ENCODE assay signal across 11 mouse cellular contexts in the genomic region with DNA sequence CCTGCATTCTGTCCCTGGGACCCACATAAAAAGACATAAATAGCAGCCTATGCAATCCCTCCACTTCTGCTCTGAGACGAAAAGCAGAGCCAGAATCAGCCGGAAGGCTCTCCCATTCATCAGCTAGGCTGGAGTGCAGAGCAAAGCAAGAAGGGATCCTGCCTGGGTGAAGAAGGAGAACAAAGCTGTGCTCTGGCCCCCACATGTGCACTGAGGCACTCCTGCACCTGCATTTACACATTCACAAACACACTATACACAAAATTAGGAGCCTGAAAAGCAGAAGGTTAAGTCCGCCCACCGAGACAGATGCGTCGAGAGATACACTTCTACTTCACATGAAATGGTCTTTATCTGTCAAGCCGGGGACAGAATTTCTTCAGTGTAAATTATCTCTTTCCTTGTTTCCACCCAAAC. TPM values are rescaled to one million over a fixed set of nuclear protein-coding genes. Genes with fewer than 3 reads are reported as not detected.
DNase-seq lines count a peak whose midpoint lies in the region; ATAC-seq and TF ChIP-seq lines count a peak whose summit lies in the region.
"Had no signal": no experiment of that assay in that cellular context is flagged by ENCODE, and none has a peak within 500 bp of the region (broad histone marks: within the 10 kb centered on the region; RNA-seq: fewer than 3 reads in every experiment).

No protein-coding gene starts in this region.

- no peaks in the 10 kb centered on the region for H3K9me3 ChIP-seq in heart, embryonic 15.5 days (replicated peaks)

- WGBS in heart, embryonic 15.5 days, result 31% methylated on average over 7 of the region's 7 CpGs

- H3K27ac ChIP-seq in layer of hippocampus, adult 2 months, result peak overlapping the region; percentile 58
- H3K27ac ChIP-seq in heart, embryonic 15.5 days, result peak overlapping the region; percentile 89

- H3K4me1 ChIP-seq in heart, embryonic 15.5 days (replicated peaks), result peaks cover 26% of the 10 kb centered on the region

- intact Hi-C loops in left cerebral cortex, postnatal 10 days (cut with DNase I), result no loop called here

- no peak for DNase-seq in layer of hippocampus, adult 2 months (ENCODE audit: low spot score in 2 of 2)
- DNase-seq in layer of hippocampus, adult 9-11 months, result no peak
- peak; percentile 86 for DNase-seq in c-Kit-positive CD71-positive TER-119-negative erythroid progenitor cells, embryonic 14.5 days (ENCODE audit: low read depth)
- peak; percentile 61 for DNase-seq in spleen, postnatal 10 days (ENCODE audit: low spot score in 2 of 2)
- no peak for DNase-seq in lung, adult 18-20 months
- DNase-seq in left cerebral cortex, postnatal 10 days (ENCODE audit: extremely low spot score in 1 of 2, low spot score in 2 of 2), result no peak
- DNase-seq: cerebellum, postnatal 36 days; retina, postnatal 1 day had no signal

- no peak overlapping the region for H3K9ac ChIP-seq in heart, embryonic 15.5 days

- H3K4me2 ChIP-seq in heart, embryonic 15.5 days, result peak overlapping the region; percentile 46

- H3K4me3 ChIP-seq in layer of hippocampus, adult 2 months, result no peak overlapping the region; the same call in 1 of the 2 replicates
- H3K4me3 ChIP-seq in heart, embryonic 15.5 days, result peak overlapping the region; percentile 20; the same call in 1 of the 2 replicates

- peak; percentile 44; the same call in 1 of the 2 replicates for ATAC-seq in heart, embryonic 15.5 days (replicated peaks; ENCODE audit: insufficient number of reproducible peaks, insufficient read depth, low FRiP score, low read depth)
- ATAC-seq in granulocyte monocyte progenitor cell, adult 5-6 weeks (replicated peaks; ENCODE audit: poor library complexity, severe bottlenecking), result no peak

- TF ChIP-seq CTCF in layer of hippocampus, adult 2 months (conservative IDR thresholded peaks at IDR 0.05), result no peak

- no peaks in the 10 kb centered on the region for H3K36me3 ChIP-seq in heart, embryonic 15.5 days

- no peaks in the 10 kb centered on the region for H3K27me3 ChIP-seq in heart, embryonic 15.5 days

RNA-seq across cellular contexts. Expression of a gene that starts 1.0 kb away (rescaled TPM):
- 10 to 100 TPM; 63.2 to 70.7 TPM for total RNA-seq in layer of hippocampus, adult 2 months (2021)
- 41.7 and 44.9 TPM in 2 replicates for polyA plus RNA-seq in heart, embryonic 15.5 days (2015; fragmentation: Nextera tagmentation; extraction: Ambion mirVana)
- 10 to 100 TPM; 67.0 to 72.2 TPM for total RNA-seq in left cerebral cortex, postnatal 10 days (2021)
- 21.4 and 22.4 TPM in 2 replicates for total RNA-seq in granulocyte monocyte progenitor cell, adult 5-6 weeks (2014; fragmentation: Nextera tagmentation)
- total RNA-seq in granulocyte monocyte progenitor cell, adult 5-6 weeks (2017), result 10.5 and 14.1 TPM in 2 replicates

RNA-seq across cellular contexts. Expression of a gene that starts 26.4 kb away (rescaled TPM):
- total RNA-seq in layer of hippocampus, adult 2 months (2021), result 10 to 100 TPM; 66.6 to 68.7 TPM
- polyA plus RNA-seq in heart, embryonic 15.5 days (2015; fragmentation: Nextera tagmentation; extraction: Ambion mirVana), result 37.8 and 45.5 TPM in 2 replicates
- 100 to 1,000 TPM; 109 to 116 TPM for total RNA-seq in left cerebral cortex, postnatal 10 days (2021)
- total RNA-seq in granulocyte monocyte progenitor cell, adult 5-6 weeks (2014; fragmentation: Nextera tagmentation), result 433 and 504 TPM in 2 replicates
- 310 and 457 TPM in 2 replicates for total RNA-seq in granulocyte monocyte progenitor cell, adult 5-6 weeks (2017)

RNA-seq across cellular contexts. Expression of a gene that starts 44.0 kb away (rescaled TPM):
- total RNA-seq in layer of hippocampus, adult 2 months (2021), result not detected
- 0.21 and 0.22 TPM in 2 replicates for polyA plus RNA-seq in heart, embryonic 15.5 days (2015; fragmentation: Nextera tagmentation; extraction: Ambion mirVana)
- total RNA-seq in left cerebral cortex, postnatal 10 days (2021), result not detected
- not detected in 2 replicates for total RNA-seq in granulocyte monocyte progenitor cell, adult 5-6 weeks (2014; fragmentation: Nextera tagmentation)
- total RNA-seq in granulocyte monocyte progenitor cell, adult 5-6 weeks (2017), result not detected in 2 replicates
- total RNA-seq: layer of hippocampus, postnatal 10 days had no signal

Comparison
In these comparisons a context has a peak if more than half of its experiments do, and no peak if none do; other contexts are left out.
1. DNase-seq: peak in c-Kit-positive CD71-positive TER-119-negative erythroid progenitor cells, embryonic 14.5 days (single experiment) and spleen, postnatal 10 days (2 of 2); none in layer of hippocampus, adult 2 months (0 of 2), layer of hippocampus, adult 9-11 months (single experiment), lung, adult 18-20 months (0 of 2) and left cerebral cortex, postnatal 10 days (0 of 2).